Mouse (Mus musculus) cerebellum, adult 18-20 months (tissue): ENCODE measurements around the gene Ncapd2.

Source experiments
- DNase-seq, 2 experiments: peaks; one replicate each; pipeline ENCODE4 v3.0.0; 2021

Gene Ncapd2

GRCm38 (mm10) chr6:125191332-125192015 is at the start of gene Ncapd2, which contains the start of gene Mrpl51:
Gene Ncapd2 (minus strand): TSS chr6:125191701.
Gene Mrpl51 (plus strand): TSS chr6:125191801.
- DNase-seq = peak; percentile 97 to 98

- DNase-seq = no peak
These were observed 49.1 kb upstream of the Ncapd2 start for GRCm38 (mm10) chr6:125240617-125241016.

GRCm38 (mm10) chr6:125239547-125239946 is 48.0 kb upstream of the Ncapd2 start:
- no peak for DNase-seq

- DNase-seq = no peak
These were observed 46.9 kb upstream of the Ncapd2 start for GRCm38 (mm10) chr6:125238396-125238795.

GRCm38 (mm10) chr6:125237421-125237820 is 45.9 kb upstream of the Ncapd2 start:
- DNase-seq = no peak

GRCm38 (mm10) chr6:125236782-125237181 is 45.3 kb upstream of the Ncapd2 start, which contains the start of gene Cd27:
Gene Cd27 (minus strand): TSS chr6:125237010.
- DNase-seq = no peak

GRCm38 (mm10) chr6:125236341-125236740 is 44.8 kb upstream of the Ncapd2 start:
- no peak for DNase-seq

- DNase-seq = no peak
These were observed 43.0 kb upstream of the Ncapd2 start for GRCm38 (mm10) chr6:125234520-125234828.

GRCm38 (mm10) chr6:125233816-125234519 is 42.5 kb upstream of the Ncapd2 start:
- DNase-seq = no peak

- no peak for DNase-seq
These were observed 41.0 kb upstream of the Ncapd2 start for GRCm38 (mm10) chr6:125232516-125232915.

GRCm38 (mm10) chr6:125232045-125232437 is 40.5 kb upstream of the Ncapd2 start:
- no peak for DNase-seq

- peak; percentile 63 to 74 for DNase-seq
These were observed 39.9 kb upstream of the Ncapd2 start, which contains the start of gene Tapbpl for GRCm38 (mm10) chr6:125231117-125232044. Gene Tapbpl (minus strand): TSS chr6:125231860.

GRCm38 (mm10) chr6:125230571-125230970 is 39.1 kb upstream of the Ncapd2 start:
- DNase-seq = no peak

- peak; percentile 22 to 35 for DNase-seq
These were observed 34.1 kb upstream of the Ncapd2 start for GRCm38 (mm10) chr6:125225518-125226115.

GRCm38 (mm10) chr6:125222577-125222976 is 31.1 kb upstream of the Ncapd2 start:
- no peak for DNase-seq

- DNase-seq = no peak
These were observed 30.6 kb upstream of the Ncapd2 start for GRCm38 (mm10) chr6:125222146-125222545.

GRCm38 (mm10) chr6:125221115-125221745 is 29.7 kb upstream of the Ncapd2 start:
- DNase-seq = no peak

- peak; percentile 64 to 73 for DNase-seq
These were observed 27.5 kb upstream of the Ncapd2 start for GRCm38 (mm10) chr6:125218963-125219362.

- peak in 1 of 2 experiments; percentile 35 for DNase-seq
These were observed 26.4 kb upstream of the Ncapd2 start for GRCm38 (mm10) chr6:125217899-125218298.

- peak; percentile 48 to 51 for DNase-seq
These were observed 25.4 kb upstream of the Ncapd2 start for GRCm38 (mm10) chr6:125216898-125217297.

- peak; percentile 95 for DNase-seq
These were observed 23.9 kb upstream of the Ncapd2 start, which contains the start of gene Vamp1 for GRCm38 (mm10) chr6:125215148-125215954. Gene Vamp1 (plus strand): TSS chr6:125215551.
